Mouse (Mus musculus): Measurements from ENCODE around the gene Sct. TPM values are rescaled to one million over a fixed set of nuclear protein-coding genes. Genes with fewer than 3 reads are reported as not detected.
"Not testable (repeated sequence)": the region's sequence is repeated elsewhere in the genome, so short reads cannot be mapped to it uniquely, and the experiment has no call there.

The Sct gene
- polyA plus RNA-seq, 2 experiments, result 17.3 to 17.6 TPM

- H3K4me3 ChIP-seq (replicated peaks; ENCODE audit: low read length), result no peak overlapping the region
- 0 out of 2 replicates have a peak, but pooled peaks have one; percentile 31 for ATAC-seq (ENCODE audit: low FRiP score, low read depth)
- no peak overlapping the region for H3K9ac ChIP-seq (ENCODE audit: low read depth, low read length, severe bottlenecking)
Observed at GRCm38 (mm10) chr7:141264761-141265410, 14.0 kb downstream of the Sct start.

GRCm38 (mm10) chr7:141264041-141264700 is 14.8 kb downstream of the Sct start:
- H3K4me2 ChIP-seq (replicated peaks; ENCODE audit: low read depth, low read length, severe bottlenecking), result no peak overlapping the region
- H3K27me3 ChIP-seq (ENCODE audit: control insufficient read depth, insufficient read depth, low read length), result no peaks in the 10 kb centered on the region
- no peak overlapping the region for H3K27ac ChIP-seq (replicated peaks; ENCODE audit: low read depth, low read length)
- H3K4me3 ChIP-seq (replicated peaks; ENCODE audit: low read length), result no peak overlapping the region
- H3K4me1 ChIP-seq (ENCODE audit: control insufficient read depth, insufficient read depth, low read length), result peaks cover 8% of the 10 kb centered on the region; the same call in 1 of the 2 replicates
- peaks cover 53% of the 10 kb centered on the region for H3K36me3 ChIP-seq (ENCODE audit: control insufficient read depth, insufficient read depth, low read length)
- no peaks in the 10 kb centered on the region for H3K9me3 ChIP-seq (ENCODE audit: control insufficient read depth, low read length)
- TF ChIP-seq POLR2A (IDR thresholded peaks at IDR 0.05; ENCODE audit: borderline replicate concordance, extremely low read depth, insufficient read depth, insufficient read length), result no peak
- WGBS, result 66% methylated on average over 11 of the region's 11 CpGs
- DNase-seq (ENCODE audit: low spot score) (no peak), ATAC-seq (ENCODE audit: low FRiP score, low read depth) (no peak)
- H3K9ac ChIP-seq (ENCODE audit: low read depth, low read length, severe bottlenecking), result no peak overlapping the region

More at GRCm38 (mm10) chr7:141264761-141265410, 14.0 kb downstream of the Sct start:
- DNase-seq (ENCODE audit: low spot score), result no peak
- Histone ChIP-seq H3K36me3 (ENCODE audit: control insufficient read depth, insufficient read depth, low read length) (peaks cover 46% of the 10 kb centered on the region), H3K27me3 (ENCODE audit: control insufficient read depth, insufficient read depth, low read length) (no peaks in the 10 kb centered on the region), H3K27ac (replicated peaks; ENCODE audit: low read depth, low read length) (no peak overlapping the region), H3K4me1 (ENCODE audit: control insufficient read depth, insufficient read depth, low read length) (peaks cover 8% of the 10 kb centered on the region; the same call in 1 of the 2 replicates), H3K4me2 (replicated peaks; ENCODE audit: low read depth, low read length, severe bottlenecking) (0 out of 2 replicates have a peak overlapping the region, but pooled peaks have one; percentile 80), H3K9me3 (ENCODE audit: control insufficient read depth, low read length) (no peaks in the 10 kb centered on the region)
- TF ChIP-seq POLR2A (IDR thresholded peaks at IDR 0.05; ENCODE audit: borderline replicate concordance, extremely low read depth, insufficient read depth, insufficient read length), result no peak
- WGBS, result 34% methylated on average over 12 of the region's 12 CpGs

GRCm38 (mm10) chr7:141263640-141264039 is 15.3 kb downstream of the Sct start:
- no peak overlapping the region for H3K9ac ChIP-seq (ENCODE audit: low read depth, low read length, severe bottlenecking)
- no peaks in the 10 kb centered on the region for H3K27me3 ChIP-seq (ENCODE audit: control insufficient read depth, insufficient read depth, low read length)
- H3K9me3 ChIP-seq (ENCODE audit: control insufficient read depth, low read length), result no peaks in the 10 kb centered on the region
- H3K4me1 ChIP-seq (ENCODE audit: control insufficient read depth, insufficient read depth, low read length), result peaks cover 8% of the 10 kb centered on the region; the same call in 1 of the 2 replicates
- WGBS, result 82% methylated on average over 13 of the region's 13 CpGs
- no peak overlapping the region for H3K4me3 ChIP-seq (replicated peaks; ENCODE audit: low read length)
- ATAC-seq (ENCODE audit: low FRiP score, low read depth) (no peak), DNase-seq (ENCODE audit: low spot score) (no peak)
- no peak overlapping the region for H3K4me2 ChIP-seq (replicated peaks; ENCODE audit: low read depth, low read length, severe bottlenecking)
- no peak for TF ChIP-seq POLR2A (IDR thresholded peaks at IDR 0.05; ENCODE audit: borderline replicate concordance, extremely low read depth, insufficient read depth, insufficient read length)
- H3K27ac ChIP-seq (replicated peaks; ENCODE audit: low read depth, low read length), result no peak overlapping the region
- peaks cover 59% of the 10 kb centered on the region for H3K36me3 ChIP-seq (ENCODE audit: control insufficient read depth, insufficient read depth, low read length)

- Histone ChIP-seq H3K4me2 (replicated peaks; ENCODE audit: low read depth, low read length, severe bottlenecking) (no peak overlapping the region), H3K27me3 (ENCODE audit: control insufficient read depth, insufficient read depth, low read length) (no peaks in the 10 kb centered on the region), H3K9ac (ENCODE audit: low read depth, low read length, severe bottlenecking) (no peak overlapping the region), H3K9me3 (ENCODE audit: control insufficient read depth, low read length) (no peaks in the 10 kb centered on the region), H3K27ac (replicated peaks; ENCODE audit: low read depth, low read length) (no peak overlapping the region), H3K4me3 (replicated peaks; ENCODE audit: low read length) (no peak overlapping the region), H3K4me1 (ENCODE audit: control insufficient read depth, insufficient read depth, low read length) (peaks cover 8% of the 10 kb centered on the region; the same call in 1 of the 2 replicates), H3K36me3 (ENCODE audit: control insufficient read depth, insufficient read depth, low read length) (peaks cover 80% of the 10 kb centered on the region)
- ATAC-seq (ENCODE audit: low FRiP score, low read depth) (no peak), DNase-seq (ENCODE audit: low spot score) (no peak)
- no peak for TF ChIP-seq POLR2A (IDR thresholded peaks at IDR 0.05; ENCODE audit: borderline replicate concordance, extremely low read depth, insufficient read depth, insufficient read length)
- 86% methylated on average over 3 of the region's 3 CpGs for WGBS
Observed at GRCm38 (mm10) chr7:141261480-141261879, 17.5 kb downstream of the Sct start.

GRCm38 (mm10) chr7:141256159-141256558 is 22.8 kb downstream of the Sct start:
- no peak overlapping the region for H3K27ac ChIP-seq (replicated peaks; ENCODE audit: low read depth, low read length)
- no peak for TF ChIP-seq POLR2A (IDR thresholded peaks at IDR 0.05; ENCODE audit: borderline replicate concordance, extremely low read depth, insufficient read depth, insufficient read length)
- WGBS, result 92% methylated on average over 10 of the region's 10 CpGs
- no peaks in the 10 kb centered on the region for H3K27me3 ChIP-seq (ENCODE audit: control insufficient read depth, insufficient read depth, low read length)
- DNase-seq (ENCODE audit: low spot score) (no peak), ATAC-seq (ENCODE audit: low FRiP score, low read depth) (no peak)
- peaks cover 95% of the 10 kb centered on the region for H3K36me3 ChIP-seq (ENCODE audit: control insufficient read depth, insufficient read depth, low read length)
- no peak overlapping the region for H3K9ac ChIP-seq (ENCODE audit: low read depth, low read length, severe bottlenecking)
- no peak overlapping the region for H3K4me2 ChIP-seq (replicated peaks; ENCODE audit: low read depth, low read length, severe bottlenecking)
- H3K9me3 ChIP-seq (ENCODE audit: control insufficient read depth, low read length), result no peaks in the 10 kb centered on the region
- no peaks in the 10 kb centered on the region for H3K4me1 ChIP-seq (ENCODE audit: control insufficient read depth, insufficient read depth, low read length)
- no peak overlapping the region for H3K4me3 ChIP-seq (replicated peaks; ENCODE audit: low read length)

- H3K4me2 ChIP-seq (replicated peaks; ENCODE audit: low read depth, low read length, severe bottlenecking); H3K27me3 ChIP-seq (ENCODE audit: control insufficient read depth, insufficient read depth, low read length); H3K4me3 ChIP-seq (replicated peaks; ENCODE audit: low read length); H3K9ac ChIP-seq (ENCODE audit: low read depth, low read length, severe bottlenecking); H3K4me1 ChIP-seq (ENCODE audit: control insufficient read depth, insufficient read depth, low read length); H3K27ac ChIP-seq (replicated peaks; ENCODE audit: low read depth, low read length); DNase-seq (ENCODE audit: low spot score); ATAC-seq (ENCODE audit: low FRiP score, low read depth); H3K9me3 ChIP-seq (ENCODE audit: control insufficient read depth, low read length): not testable (repeated sequence)
- 85% methylated on average over 4 of the region's 4 CpGs for WGBS
- peaks cover 91% of the 10 kb centered on the region for H3K36me3 ChIP-seq (ENCODE audit: control insufficient read depth, insufficient read depth, low read length)
Observed at GRCm38 (mm10) chr7:141250486-141250885, 28.4 kb downstream of the Sct start.

Measured in limb, embryonic 14.5 days (tissue).